Mouse (Mus musculus): ENCODE measurements around the gene Gm28710. TPM values are rescaled to one million over a fixed set of nuclear protein-coding genes. Genes with fewer than 3 reads are reported as not detected.

Gene Gm28710
- polyA plus RNA-seq, 1 experiment from 2014 or later: not detected

- H3K27ac ChIP-seq (replicated peaks in 1 of 2; ENCODE audit: control insufficient read depth in 1 of 2, insufficient read depth in 1 of 2, low read depth in 2 of 2, low read length in 2 of 2): no peak overlapping the region
- 41% methylated on average over 2 of the region's 2 CpGs for WGBS
These were observed 77.8 kb downstream of the Gm28710 start for GRCm38 (mm10) chr5:16869309-16869915.

GRCm38 (mm10) chr5:16894161-16894560 lies 102.6 kb downstream of the Gm28710 start:
- 22% methylated on average over 1 of the region's 1 CpGs for WGBS
- Histone ChIP-seq H3K9ac (ENCODE audit: low read length) (no peak overlapping the region), H3K4me3 (ENCODE audit: control insufficient read depth in 1 of 2, insufficient read depth in 1 of 2, low read depth in 1 of 2, low read length in 2 of 2) (no peak overlapping the region)

More at GRCm38 (mm10) chr5:16869309-16869915, 77.8 kb downstream of the Gm28710 start:
- no peaks in the 10 kb centered on the region for H3K4me1 ChIP-seq (ENCODE audit: control insufficient read depth in 2 of 2, insufficient read depth in 2 of 2, low read length in 2 of 2)
- H3K4me2 ChIP-seq (ENCODE audit: low read length): no peak overlapping the region
- no peaks in the 10 kb centered on the region for H3K27me3 ChIP-seq (ENCODE audit: control insufficient read depth, insufficient read depth, low read length)
- H3K36me3 ChIP-seq (ENCODE audit: control insufficient read depth, insufficient read depth, low read length): no peaks in the 10 kb centered on the region
- no peaks in the 10 kb centered on the region for H3K9me3 ChIP-seq (ENCODE audit: control insufficient read depth, low read length)
- ATAC-seq (ENCODE audit: insufficient number of reproducible peaks, insufficient read depth, low FRiP score, low read depth): no peak
- H3K4me3 ChIP-seq (ENCODE audit: control insufficient read depth in 1 of 2, insufficient read depth in 1 of 2, low read depth in 1 of 2, low read length in 2 of 2): no peak overlapping the region
- no peak overlapping the region for H3K9ac ChIP-seq (ENCODE audit: low read length)

GRCm38 (mm10) chr5:16919791-16920190 lies 128.2 kb downstream of the Gm28710 start:
- WGBS: 81% methylated on average over 8 of the region's 8 CpGs
- no peak overlapping the region for H3K4me2 ChIP-seq (ENCODE audit: low read length)
- H3K27me3 ChIP-seq (ENCODE audit: control insufficient read depth, insufficient read depth, low read length): no peaks in the 10 kb centered on the region
- H3K27ac ChIP-seq (replicated peaks in 1 of 2; ENCODE audit: control insufficient read depth in 1 of 2, insufficient read depth in 1 of 2, low read depth in 2 of 2, low read length in 2 of 2): no peak overlapping the region
- no peak overlapping the region for H3K9ac ChIP-seq (ENCODE audit: low read length)
- H3K4me3 ChIP-seq (ENCODE audit: control insufficient read depth in 1 of 2, insufficient read depth in 1 of 2, low read depth in 1 of 2, low read length in 2 of 2): no peak overlapping the region
- H3K9me3 ChIP-seq (ENCODE audit: control insufficient read depth, low read length): no peaks in the 10 kb centered on the region
- no peak for ATAC-seq (ENCODE audit: insufficient number of reproducible peaks, insufficient read depth, low FRiP score, low read depth)
- H3K4me1 ChIP-seq (ENCODE audit: control insufficient read depth in 2 of 2, insufficient read depth in 2 of 2, low read length in 2 of 2): no peaks in the 10 kb centered on the region
- H3K36me3 ChIP-seq (ENCODE audit: control insufficient read depth, insufficient read depth, low read length): no peaks in the 10 kb centered on the region

More at GRCm38 (mm10) chr5:16894161-16894560, 102.6 kb downstream of the Gm28710 start:
- no peaks in the 10 kb centered on the region for H3K4me1 ChIP-seq (ENCODE audit: control insufficient read depth in 2 of 2, insufficient read depth in 2 of 2, low read length in 2 of 2)
- H3K27ac ChIP-seq (replicated peaks in 1 of 2; ENCODE audit: control insufficient read depth in 1 of 2, insufficient read depth in 1 of 2, low read depth in 2 of 2, low read length in 2 of 2): no peak overlapping the region
- no peaks in the 10 kb centered on the region for H3K36me3 ChIP-seq (ENCODE audit: control insufficient read depth, insufficient read depth, low read length)
- H3K27me3 ChIP-seq (ENCODE audit: control insufficient read depth, insufficient read depth, low read length): no peaks in the 10 kb centered on the region
- H3K4me2 ChIP-seq (ENCODE audit: low read length): no peak overlapping the region
- no peaks in the 10 kb centered on the region for H3K9me3 ChIP-seq (ENCODE audit: control insufficient read depth, low read length)
- ATAC-seq (ENCODE audit: insufficient number of reproducible peaks, insufficient read depth, low FRiP score, low read depth): no peak

- Histone ChIP-seq H3K4me1 (ENCODE audit: control insufficient read depth in 2 of 2, insufficient read depth in 2 of 2, low read length in 2 of 2) (no peaks in the 10 kb centered on the region), H3K4me3 (ENCODE audit: control insufficient read depth in 1 of 2, insufficient read depth in 1 of 2, low read depth in 1 of 2, low read length in 2 of 2) (no peak overlapping the region), H3K36me3 (ENCODE audit: control insufficient read depth, insufficient read depth, low read length) (no peaks in the 10 kb centered on the region), H3K27me3 (ENCODE audit: control insufficient read depth, insufficient read depth, low read length) (no peaks in the 10 kb centered on the region), H3K27ac (replicated peaks in 1 of 2; ENCODE audit: control insufficient read depth in 1 of 2, insufficient read depth in 1 of 2, low read depth in 2 of 2, low read length in 2 of 2) (no peak overlapping the region), H3K9ac (ENCODE audit: low read length) (no peak overlapping the region), H3K4me2 (ENCODE audit: low read length) (no peak overlapping the region), H3K9me3 (ENCODE audit: control insufficient read depth, low read length) (no peaks in the 10 kb centered on the region)
- WGBS: 31% methylated on average over 1 of the region's 1 CpGs
- ATAC-seq (ENCODE audit: insufficient number of reproducible peaks, insufficient read depth, low FRiP score, low read depth): no peak
These were observed 130.9 kb downstream of the Gm28710 start for GRCm38 (mm10) chr5:16922473-16922872.

Other genes starting within 250 kb of the Gm28710 start
- gene Hgf, start 238.3 kb upstream of the Gm28710 start, polyA plus RNA-seq (2014; fragmentation: Nextera tagmentation; extraction: Ambion mirVana): 1.8 and 2.6 TPM in 2 replicates

Data from heart, embryonic 14.5 days (tissue).